Mouse (Mus musculus): ENCODE results near the gene P2ry13. TPM values are rescaled to one million over a fixed set of nuclear protein-coding genes. Genes with fewer than 3 reads are reported as not detected.

Gene P2ry13
- polyA plus RNA-seq (2012; rRNA removed) = 1.6 TPM in 2 replicates

DNA sequence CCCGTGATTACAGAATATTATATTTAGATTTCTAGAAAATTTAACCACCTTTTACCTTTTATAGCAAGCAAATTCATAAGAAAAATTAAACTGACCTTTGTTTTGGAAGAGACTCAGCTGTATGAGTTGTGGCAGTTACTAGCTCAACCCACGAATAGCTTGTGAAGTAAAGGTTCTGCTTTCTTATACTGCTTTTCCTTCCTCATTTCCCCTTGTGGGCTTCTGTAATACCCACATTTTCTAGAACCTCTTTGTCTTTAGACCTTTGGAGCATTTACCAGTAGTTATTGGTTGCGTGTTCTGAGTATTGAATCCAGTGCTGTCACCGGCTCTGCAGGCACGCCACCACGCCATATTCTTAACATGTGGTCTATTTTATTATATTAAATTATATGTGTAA lies at the start of gene P2ry13:
P2ry13 (minus strand) TSS at position 156 of the 400 bp plus-strand sequence.
- TF ChIP-seq POLR2A (IDR thresholded peaks at IDR 0.05; ENCODE audit: borderline replicate concordance, extremely low read depth, insufficient read depth, insufficient read length, poor library complexity, severe bottlenecking) (no peak), CTCF (IDR thresholded peaks at IDR 0.05; ENCODE audit: borderline replicate concordance, extremely low read depth, insufficient read depth, insufficient read length) (no peak)

DNA sequence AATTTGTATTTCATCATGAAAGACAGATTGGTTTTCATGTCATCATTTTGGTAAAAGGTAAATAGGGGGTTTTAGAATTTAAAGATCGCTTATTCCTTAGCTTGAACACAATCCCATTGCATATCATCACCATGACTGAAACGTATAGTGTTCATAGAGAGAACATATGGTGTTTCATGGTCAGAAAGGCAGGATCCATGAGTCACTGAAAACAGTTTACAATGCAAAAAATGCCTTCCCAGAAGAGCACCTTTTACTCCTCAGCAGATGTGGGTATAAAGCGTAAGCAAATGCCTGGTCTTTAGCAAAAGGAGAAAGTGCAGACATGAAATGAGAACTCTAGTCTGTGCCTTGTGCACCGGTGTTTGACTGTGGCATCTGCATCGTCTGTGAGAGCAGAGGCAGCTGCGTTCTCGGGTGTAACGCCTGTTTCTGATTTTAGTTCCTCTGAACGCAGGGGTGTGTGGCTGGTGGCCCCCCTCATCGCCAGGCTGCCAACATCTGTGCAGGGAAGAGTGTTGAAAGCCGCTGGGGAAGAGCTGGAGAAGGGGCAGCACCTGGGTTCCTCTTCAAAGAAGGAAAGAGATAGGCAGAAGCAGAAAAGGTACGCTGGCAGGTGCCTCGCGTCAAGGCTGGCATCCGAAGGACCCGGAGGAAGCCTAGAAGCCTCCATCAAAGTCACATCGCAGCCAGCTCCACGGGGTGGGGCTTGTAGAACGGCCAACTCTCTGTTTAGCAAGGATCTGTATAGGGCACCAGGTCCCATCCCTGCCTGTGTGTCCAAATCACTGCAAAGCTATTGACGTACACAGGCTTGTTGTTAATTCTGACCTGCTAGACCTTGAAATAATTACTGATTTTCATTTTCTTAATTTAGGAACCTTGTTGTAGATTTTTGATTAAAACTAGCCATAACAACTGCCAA lies 47.3 kb upstream of the P2ry13 start:
- no peak for DNase-seq (ENCODE audit: low read depth)
- TF ChIP-seq POLR2A (IDR thresholded peaks at IDR 0.05; ENCODE audit: borderline replicate concordance, extremely low read depth, insufficient read depth, insufficient read length, poor library complexity, severe bottlenecking) (no peak), CTCF (IDR thresholded peaks at IDR 0.05; ENCODE audit: borderline replicate concordance, extremely low read depth, insufficient read depth, insufficient read length) (no peak)

More for the DNA sequence above, at the start of gene P2ry13:
- DNase-seq (ENCODE audit: low read depth) = no peak

DNA sequence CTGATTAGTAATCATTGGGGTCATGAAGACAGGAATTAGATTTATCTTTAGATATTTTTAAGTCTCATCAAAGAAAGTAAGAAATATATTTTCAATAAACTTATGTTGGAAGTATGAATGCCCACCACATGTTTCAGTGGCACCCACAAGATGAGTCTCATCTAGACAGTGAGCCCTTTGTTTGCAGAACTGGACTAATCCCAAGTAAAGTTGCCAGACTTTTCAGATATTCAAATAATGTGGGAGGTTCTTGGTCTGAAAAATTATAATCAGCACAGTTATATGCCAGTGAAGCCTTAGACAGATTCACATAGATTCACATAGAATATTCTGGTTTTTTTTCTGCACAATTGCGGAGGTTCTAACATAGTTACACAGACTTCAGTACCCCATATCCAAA lies 39.8 kb upstream of the P2ry13 start:
- no peak for DNase-seq (ENCODE audit: low read depth)
- no peak for TF ChIP-seq POLR2A (IDR thresholded peaks at IDR 0.05; ENCODE audit: borderline replicate concordance, extremely low read depth, insufficient read depth, insufficient read length, poor library complexity, severe bottlenecking)
- TF ChIP-seq CTCF (IDR thresholded peaks at IDR 0.05; ENCODE audit: borderline replicate concordance, extremely low read depth, insufficient read depth, insufficient read length) = no peak

DNA sequence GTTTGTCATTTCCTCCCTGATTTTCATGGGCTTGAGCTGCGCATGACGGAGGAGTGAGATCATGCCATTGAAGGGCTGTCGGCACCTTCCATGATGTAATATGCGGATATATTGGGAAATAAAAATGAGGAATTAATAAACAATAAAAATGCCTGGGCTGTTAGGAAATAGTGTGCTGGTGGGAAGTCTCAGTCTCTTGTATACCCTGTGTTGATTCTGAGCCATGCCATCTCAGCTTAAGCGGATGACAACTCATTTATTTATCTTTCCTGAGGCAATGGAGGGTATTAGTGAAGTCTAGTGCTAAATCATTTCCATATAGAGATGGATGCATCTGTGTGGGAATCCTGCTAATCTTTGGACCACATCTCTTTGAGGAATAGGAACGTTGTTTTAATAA lies 37.3 kb upstream of the P2ry13 start:
- no peak for DNase-seq (ENCODE audit: low read depth)
- TF ChIP-seq CTCF (IDR thresholded peaks at IDR 0.05; ENCODE audit: borderline replicate concordance, extremely low read depth, insufficient read depth, insufficient read length) = no peak
- no peak for TF ChIP-seq POLR2A (IDR thresholded peaks at IDR 0.05; ENCODE audit: borderline replicate concordance, extremely low read depth, insufficient read depth, insufficient read length, poor library complexity, severe bottlenecking)

DNA sequence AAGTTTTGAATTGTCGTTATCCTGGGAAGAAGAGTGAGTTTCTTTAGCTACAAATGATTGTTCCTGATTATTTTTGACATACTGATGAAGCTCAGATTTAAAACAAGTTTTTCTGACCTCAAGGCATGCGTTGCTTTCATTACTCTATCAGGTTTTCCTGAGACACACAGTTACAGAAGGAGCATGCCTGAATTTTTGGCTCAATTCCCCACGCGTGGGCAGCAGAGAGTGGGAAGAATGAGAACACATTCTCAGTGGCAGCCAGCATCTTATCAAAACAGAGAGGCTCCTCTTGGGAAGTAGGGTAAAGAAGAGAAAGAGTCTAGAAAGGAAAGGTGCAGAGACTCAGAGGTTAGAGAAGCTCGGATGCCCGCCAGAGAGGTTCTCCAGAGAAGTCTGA lies 32.7 kb upstream of the P2ry13 start:
- no peak for TF ChIP-seq POLR2A (IDR thresholded peaks at IDR 0.05; ENCODE audit: borderline replicate concordance, extremely low read depth, insufficient read depth, insufficient read length, poor library complexity, severe bottlenecking)
- no peak for TF ChIP-seq CTCF (IDR thresholded peaks at IDR 0.05; ENCODE audit: borderline replicate concordance, extremely low read depth, insufficient read depth, insufficient read length)
- no peak for DNase-seq (ENCODE audit: low read depth)

DNA sequence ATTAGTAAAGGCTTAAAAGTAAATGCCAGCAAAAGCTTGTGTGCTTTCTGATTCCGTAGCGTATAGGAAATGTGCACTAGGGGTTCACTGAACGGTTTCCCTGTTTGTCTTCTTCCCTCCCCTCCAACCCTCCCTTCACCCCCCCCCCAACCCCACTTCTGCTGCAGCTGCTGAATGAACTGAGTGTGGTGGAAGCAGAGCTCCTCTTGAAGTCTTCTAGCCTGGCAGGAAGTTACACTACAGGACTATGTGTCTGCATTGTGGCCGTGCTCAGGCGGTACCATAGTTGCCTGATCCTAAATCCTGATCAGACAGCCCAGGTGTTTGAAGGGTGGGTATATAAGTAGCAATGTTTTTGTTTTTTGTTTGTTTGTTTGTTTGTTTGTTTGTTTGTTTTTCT lies 24.2 kb upstream of the P2ry13 start:
- DNase-seq (ENCODE audit: low read depth) = no peak
- TF ChIP-seq CTCF (IDR thresholded peaks at IDR 0.05; ENCODE audit: borderline replicate concordance, extremely low read depth, insufficient read depth, insufficient read length) = no peak
- TF ChIP-seq POLR2A (IDR thresholded peaks at IDR 0.05; ENCODE audit: borderline replicate concordance, extremely low read depth, insufficient read depth, insufficient read length, poor library complexity, severe bottlenecking) = no peak

DNA sequence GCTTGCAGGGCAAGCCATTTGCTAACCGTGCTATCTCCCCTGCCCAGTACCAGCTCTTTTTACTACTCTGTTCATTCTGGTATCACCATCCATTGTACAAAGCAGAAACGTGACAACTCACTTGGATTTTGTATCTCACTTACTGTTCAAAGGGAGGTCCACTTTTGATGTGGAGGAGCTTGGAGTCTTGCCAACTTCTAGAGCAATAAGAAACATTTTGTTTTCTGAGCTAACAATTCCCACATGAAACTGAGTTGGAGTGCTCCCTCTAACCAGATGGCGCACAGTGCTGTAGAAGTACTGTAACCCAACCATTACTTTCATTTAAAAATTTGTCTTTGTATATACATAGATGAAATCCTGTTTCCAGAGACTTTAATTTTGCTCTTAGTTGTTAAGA lies 20.2 kb upstream of the P2ry13 start:
- no peak for TF ChIP-seq CTCF (IDR thresholded peaks at IDR 0.05; ENCODE audit: borderline replicate concordance, extremely low read depth, insufficient read depth, insufficient read length)
- peak; percentile 37 for DNase-seq (ENCODE audit: low read depth)

DNA sequence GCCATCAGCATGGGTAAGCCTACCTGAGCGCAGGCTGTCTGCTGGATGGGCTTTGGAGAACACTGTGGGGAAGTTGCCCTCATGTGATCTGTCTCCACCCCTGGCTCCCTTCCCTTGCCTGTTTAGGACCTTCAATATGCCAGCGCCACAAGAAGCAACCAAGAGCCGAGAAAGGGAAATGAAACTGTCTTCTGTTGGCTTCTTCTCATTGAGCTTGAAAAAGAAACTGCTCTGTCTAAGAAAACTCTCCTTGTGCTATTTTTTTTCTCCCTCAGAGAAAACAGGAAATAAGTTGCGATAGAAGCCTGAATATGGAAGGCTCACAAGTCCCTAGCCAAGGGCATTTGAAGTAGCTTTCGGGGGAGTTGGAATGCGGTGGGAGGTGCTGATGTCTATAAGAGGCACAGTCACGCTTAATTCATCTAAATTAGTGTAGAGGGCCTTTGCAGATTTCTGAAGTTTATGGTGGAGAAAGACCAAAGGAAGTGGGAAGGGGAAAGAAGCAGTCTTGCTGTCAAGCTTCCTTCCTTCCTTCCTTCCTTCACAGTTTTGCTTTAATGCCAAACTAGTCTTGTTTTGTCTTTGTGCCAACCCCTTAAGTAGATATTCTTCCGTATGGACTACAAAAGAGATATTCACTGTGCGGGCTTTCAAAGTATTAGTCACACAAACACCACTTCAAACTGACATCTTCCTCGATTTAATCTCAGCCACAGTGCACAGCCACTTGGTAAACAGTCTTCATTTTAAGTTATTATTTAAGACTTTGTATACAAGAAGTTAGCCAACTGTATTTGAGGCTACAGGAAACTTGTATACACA lies 18.3 kb upstream of the P2ry13 start:
- TF ChIP-seq CTCF (IDR thresholded peaks at IDR 0.05; ENCODE audit: borderline replicate concordance, extremely low read depth, insufficient read depth, insufficient read length) (no peak), POLR2A (IDR thresholded peaks at IDR 0.05; ENCODE audit: borderline replicate concordance, extremely low read depth, insufficient read depth, insufficient read length, poor library complexity, severe bottlenecking) (no peak)
- peak; percentile 11 for DNase-seq (ENCODE audit: low read depth)

DNA sequence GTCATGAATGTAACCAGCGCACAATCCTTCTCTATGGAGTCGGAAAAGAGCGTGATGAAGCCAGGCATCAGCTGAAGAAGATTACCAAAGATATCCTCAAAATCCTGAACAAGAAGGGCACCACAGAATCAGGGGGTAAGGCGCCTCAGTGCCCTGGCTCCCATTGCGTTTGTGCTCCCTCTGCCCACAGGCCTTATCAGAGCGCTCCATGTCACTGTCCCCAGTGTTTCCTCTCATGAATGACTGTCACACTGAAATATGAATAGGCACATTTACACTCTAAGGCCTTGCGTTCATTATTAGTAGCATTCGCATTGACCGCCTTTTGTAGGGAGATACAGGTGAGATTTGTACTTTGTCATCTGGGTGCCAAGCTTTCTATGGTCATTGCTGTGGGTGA lies 17.0 kb upstream of the P2ry13 start:
- no peak for TF ChIP-seq POLR2A (IDR thresholded peaks at IDR 0.05; ENCODE audit: borderline replicate concordance, extremely low read depth, insufficient read depth, insufficient read length, poor library complexity, severe bottlenecking)
- TF ChIP-seq CTCF (IDR thresholded peaks at IDR 0.05; ENCODE audit: borderline replicate concordance, extremely low read depth, insufficient read depth, insufficient read length) = no peak
- no peak for DNase-seq (ENCODE audit: low read depth)

DNA sequence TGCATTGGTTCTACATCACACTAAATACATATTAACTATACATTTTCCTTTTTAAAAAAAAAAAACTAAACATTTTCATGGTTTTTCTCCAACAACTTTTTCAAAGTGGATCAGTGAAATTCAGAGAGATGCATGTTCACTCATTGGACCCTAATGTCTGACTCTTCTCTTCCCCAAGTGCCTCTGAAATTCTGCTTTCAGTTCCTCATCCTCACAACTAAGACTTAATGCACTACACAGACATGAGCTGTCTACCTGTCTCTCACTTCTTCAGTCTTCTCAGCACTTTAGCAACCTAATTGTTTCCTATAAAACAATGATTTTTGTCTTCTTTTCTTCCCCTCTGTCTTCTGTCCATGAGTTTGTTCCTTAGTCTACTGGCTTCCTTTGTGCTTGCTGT lies 14.7 kb upstream of the P2ry13 start:
- TF ChIP-seq CTCF (IDR thresholded peaks at IDR 0.05; ENCODE audit: borderline replicate concordance, extremely low read depth, insufficient read depth, insufficient read length) (no peak), POLR2A (IDR thresholded peaks at IDR 0.05; ENCODE audit: borderline replicate concordance, extremely low read depth, insufficient read depth, insufficient read length, poor library complexity, severe bottlenecking) (no peak)

DNA sequence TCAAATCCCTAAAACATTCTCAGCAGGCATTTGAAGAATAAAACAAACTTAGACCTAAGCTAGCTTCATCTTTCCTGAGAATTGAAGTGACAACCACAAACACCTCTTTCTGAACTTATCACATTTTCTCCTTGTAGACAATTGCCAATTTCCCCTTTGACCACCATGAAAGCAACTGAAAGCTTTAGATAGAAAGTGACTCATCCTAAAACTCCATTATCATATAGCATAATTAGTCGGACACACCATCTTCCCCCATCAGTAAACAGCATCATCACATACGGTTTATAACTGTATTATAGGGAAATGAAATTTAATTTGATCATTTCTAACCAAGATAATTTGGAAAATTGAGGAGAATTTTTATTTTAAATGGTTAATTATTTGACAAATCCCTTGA lies 11.6 kb upstream of the P2ry13 start:
- no peak for TF ChIP-seq POLR2A (IDR thresholded peaks at IDR 0.05; ENCODE audit: borderline replicate concordance, extremely low read depth, insufficient read depth, insufficient read length, poor library complexity, severe bottlenecking)
- TF ChIP-seq CTCF (IDR thresholded peaks at IDR 0.05; ENCODE audit: borderline replicate concordance, extremely low read depth, insufficient read depth, insufficient read length) = no peak
- no peak for DNase-seq (ENCODE audit: low read depth)

More for the DNA sequence above, 14.7 kb upstream of the P2ry13 start:
- DNase-seq (ENCODE audit: low read depth) = no peak

Data from brain, embryonic 14.5 days (tissue).